Mouse (Mus musculus) lung, postnatal 36 days (tissue): ENCODE results near the gene Bcl2l1.

ENCODE experiments used
- DNase-seq: peaks from one replicate; pipeline ENCODE4 v3.0.0; 2022; ENCODE audit warnings: mixed read lengths

Gene Bcl2l1

GRCm38 (mm10) chr2:152823770-152824169 is 7.8 kb downstream of the Bcl2l1 start:
- no peak for DNase-seq

GRCm38 (mm10) chr2:152821566-152821965 is 10.0 kb downstream of the Bcl2l1 start:
- no peak for DNase-seq

- DNase-seq, result peak; percentile 86
These were observed 10.5 kb downstream of the Bcl2l1 start for GRCm38 (mm10) chr2:152821023-152821422.

- DNase-seq, result peak; percentile 95
These were observed 11.2 kb downstream of the Bcl2l1 start for GRCm38 (mm10) chr2:152820369-152820768.

GRCm38 (mm10) chr2:152819926-152820325 is 11.6 kb downstream of the Bcl2l1 start:
- no peak for DNase-seq

GRCm38 (mm10) chr2:152819097-152819624 is 12.4 kb downstream of the Bcl2l1 start:
- DNase-seq, result no peak

GRCm38 (mm10) chr2:152818679-152819078 is 12.8 kb downstream of the Bcl2l1 start:
- no peak for DNase-seq

GRCm38 (mm10) chr2:152817596-152818291 is 13.8 kb downstream of the Bcl2l1 start:
- DNase-seq, result no peak

GRCm38 (mm10) chr2:152816657-152817348 is 14.7 kb downstream of the Bcl2l1 start:
- DNase-seq, result no peak

- DNase-seq, result no peak
These were observed 15.5 kb downstream of the Bcl2l1 start for GRCm38 (mm10) chr2:152815879-152816656.

- peak; percentile 67 for DNase-seq
These were observed 17.2 kb downstream of the Bcl2l1 start for GRCm38 (mm10) chr2:152814213-152814874.

- no peak for DNase-seq
These were observed 18.3 kb downstream of the Bcl2l1 start for GRCm38 (mm10) chr2:152813232-152813631.

GRCm38 (mm10) chr2:152811336-152812165 is 20.0 kb downstream of the Bcl2l1 start:
- DNase-seq, result no peak

GRCm38 (mm10) chr2:152810158-152810941 is 21.2 kb downstream of the Bcl2l1 start:
- DNase-seq, result peak; percentile 70

- DNase-seq, result no peak
These were observed 23.4 kb downstream of the Bcl2l1 start for GRCm38 (mm10) chr2:152808178-152808577.

- peak; percentile 83 for DNase-seq
These were observed 25.5 kb downstream of the Bcl2l1 start for GRCm38 (mm10) chr2:152806037-152806436.

GRCm38 (mm10) chr2:152805111-152805490 is 26.4 kb downstream of the Bcl2l1 start:
- no peak for DNase-seq

GRCm38 (mm10) chr2:152804408-152805110 is 27.0 kb downstream of the Bcl2l1 start:
- peak; percentile 66 for DNase-seq

- DNase-seq, result no peak
These were observed 28.4 kb downstream of the Bcl2l1 start for GRCm38 (mm10) chr2:152803081-152803480.

GRCm38 (mm10) chr2:152802303-152802702 is 29.2 kb downstream of the Bcl2l1 start:
- DNase-seq, result no peak
